In genomic region chr19:41613325-41614087, GRCm38 (mm10) we compare ENCODE assay signal across 12 mouse cellular contexts. TPM values are rescaled to one million over a fixed set of nuclear protein-coding genes. Genes with fewer than 3 reads are reported as not detected.
DNase-seq lines count a peak whose midpoint lies in the region; ATAC-seq lines count a peak whose summit lies in the region.
"Had no signal": no experiment of that assay in that cellular context is flagged by ENCODE, and none has a peak within 500 bp of the region (broad histone marks: within the 10 kb centered on the region; RNA-seq: fewer than 3 reads in every experiment).

No protein-coding gene starts in this region.

- peak; percentile 81 for ATAC-seq in forebrain, embryonic 13.5 days
- no peak for ATAC-seq in limb, embryonic 11.5 days (ENCODE audit: insufficient number of reproducible peaks, low FRiP score, low TSS enrichment, low read depth)
- ATAC-seq in neural tube, embryonic 13.5 days (ENCODE audit: low read depth): peak; percentile 56; the same call in 1 of the 2 replicates
- no peak for ATAC-seq in erythroid progenitor cell, adult 5-6 weeks (replicated peaks; ENCODE audit: low FRiP score, poor library complexity, severe bottlenecking)

- H3K27me3 ChIP-seq in forebrain, embryonic 13.5 days: peaks cover 10% of the 10 kb centered on the region; the same call in 1 of the 2 replicates
- H3K27me3 ChIP-seq in limb, embryonic 11.5 days (ENCODE audit: control insufficient read depth, insufficient read depth, low read length): no peaks in the 10 kb centered on the region
- no peaks in the 10 kb centered on the region; the same call in 1 of the 2 replicates for H3K27me3 ChIP-seq in neural tube, embryonic 13.5 days

- peaks cover 14% of the 10 kb centered on the region for H3K36me3 ChIP-seq in forebrain, embryonic 13.5 days (ENCODE audit: poor library complexity, severe bottlenecking)
- H3K36me3 ChIP-seq in limb, embryonic 11.5 days (ENCODE audit: control insufficient read depth, insufficient read depth, low read length): no peaks in the 10 kb centered on the region
- peaks cover 18% of the 10 kb centered on the region; the same call in 1 of the 2 replicates for H3K36me3 ChIP-seq in neural tube, embryonic 13.5 days

- peak; percentile 27 for DNase-seq in embryo, embryonic 11.5 days (ENCODE audit: low read depth, low spot score)
- DNase-seq in limb, embryonic 11.5 days (ENCODE audit: low spot score): peak; percentile 72
- no peak for DNase-seq in thymus, postnatal 25 days
- DNase-seq in urinary bladder, postnatal 14 days (ENCODE audit: low spot score): no peak
- DNase-seq in urinary bladder, postnatal 10 days (ENCODE audit: low spot score): no peak
- DNase-seq: cerebellum, postnatal 36 days; gastrocnemius, postnatal 14 days had no signal

- 11% methylated on average over 16 of the region's 16 CpGs for WGBS in forebrain, embryonic 13.5 days
- 22% methylated on average over 16 of the region's 16 CpGs for WGBS in limb, embryonic 11.5 days
- 27% methylated on average over 16 of the region's 16 CpGs for WGBS in neural tube, embryonic 13.5 days

- no peaks in the 10 kb centered on the region for H3K9me3 ChIP-seq in forebrain, embryonic 13.5 days (replicated peaks)
- no peaks in the 10 kb centered on the region for H3K9me3 ChIP-seq in limb, embryonic 11.5 days (ENCODE audit: control insufficient read depth, low read length)
- H3K9me3 ChIP-seq in neural tube, embryonic 13.5 days: no peaks in the 10 kb centered on the region

- H3K4me3 ChIP-seq in forebrain, embryonic 13.5 days: no peak overlapping the region
- H3K4me3 ChIP-seq in limb, embryonic 11.5 days (ENCODE audit: low read depth, low read length): no peak overlapping the region
- H3K4me3 ChIP-seq in neural tube, embryonic 13.5 days: no peak overlapping the region
- H3K4me3 ChIP-seq: layer of hippocampus, adult 2 months had no signal

- H3K4me2 ChIP-seq in forebrain, embryonic 13.5 days: peak overlapping the region; percentile 43
- no peak overlapping the region for H3K4me2 ChIP-seq in limb, embryonic 11.5 days (ENCODE audit: low read depth, severe bottlenecking)
- peak overlapping the region; percentile 30 for H3K4me2 ChIP-seq in neural tube, embryonic 13.5 days

- peak overlapping the region; percentile 66 for H3K27ac ChIP-seq in forebrain, embryonic 13.5 days
- no peak overlapping the region for H3K27ac ChIP-seq in limb, embryonic 11.5 days (replicated peaks; ENCODE audit: low read depth, low read length)
- H3K27ac ChIP-seq in neural tube, embryonic 13.5 days (replicated peaks): peak overlapping the region; percentile 74
- H3K27ac ChIP-seq: layer of hippocampus, adult 2 months; liver, embryonic 14.5 days had no signal

- H3K4me1 ChIP-seq in forebrain, embryonic 13.5 days: peaks cover 45% of the 10 kb centered on the region
- peaks cover 38% of the 10 kb centered on the region for H3K4me1 ChIP-seq in limb, embryonic 11.5 days (ENCODE audit: control insufficient read depth, insufficient read depth, low read length)
- H3K4me1 ChIP-seq in neural tube, embryonic 13.5 days (replicated peaks): peaks cover 59% of the 10 kb centered on the region

- H3K9ac ChIP-seq in forebrain, embryonic 13.5 days: peak overlapping the region; percentile 37; the same call in 1 of the 2 replicates
- H3K9ac ChIP-seq in limb, embryonic 11.5 days (ENCODE audit: low read length): no peak overlapping the region
- H3K9ac ChIP-seq in neural tube, embryonic 13.5 days: no peak overlapping the region; the same call in 1 of the 2 replicates
- H3K9ac ChIP-seq: liver, embryonic 14.5 days had no signal

RNA-seq across cellular contexts. Expression of gene Gm340, which starts 31.3 kb away (rescaled TPM):
- polyA plus RNA-seq in forebrain, embryonic 13.5 days (2015; fragmentation: Nextera tagmentation; extraction: Ambion mirVana): 2.8 and 3.4 TPM in 2 replicates
- polyA plus RNA-seq in limb, embryonic 11.5 days (2014; fragmentation: Nextera tagmentation; extraction: Ambion mirVana): 3.8 and 4.2 TPM in 2 replicates
- 1.8 and 2.4 TPM in 2 replicates for polyA plus RNA-seq in neural tube, embryonic 13.5 days (2015; fragmentation: Nextera tagmentation; extraction: Ambion mirVana)
- total RNA-seq in erythroid progenitor cell, adult 5-6 weeks (2015; ENCODE audit: low replicate concordance): 14.3 and 18.7 TPM in 2 replicates
- 26.2 and 27.9 TPM in 2 replicates for total RNA-seq in erythroid progenitor cell, adult 5-6 weeks (2017; ENCODE audit: low replicate concordance)

Comparison
In these comparisons a context has a peak if more than half of its experiments do, and no peak if none do; other contexts are left out.
1. DNase-seq: peak in embryo, embryonic 11.5 days (single experiment) and limb, embryonic 11.5 days (single experiment); none in thymus, postnatal 25 days (single experiment), urinary bladder, postnatal 14 days (single experiment) and urinary bladder, postnatal 10 days (single experiment).
2. ATAC-seq: peak in forebrain, embryonic 13.5 days (single experiment) and neural tube, embryonic 13.5 days (single experiment); none in limb, embryonic 11.5 days (single experiment) and erythroid progenitor cell, adult 5-6 weeks (single experiment).